Mouse (Mus musculus): ENCODE results near the gene Unk. TPM values are rescaled to one million over a fixed set of nuclear protein-coding genes. Genes with fewer than 3 reads are reported as not detected.
A peak's percentile ranks its signal among the peaks of the same experiment; 100 is the strongest.

Gene Unk
- total and polyA plus RNA-seq, 2 experiments from 2014 or later = 22.5 to 43.8 TPM

DNA sequence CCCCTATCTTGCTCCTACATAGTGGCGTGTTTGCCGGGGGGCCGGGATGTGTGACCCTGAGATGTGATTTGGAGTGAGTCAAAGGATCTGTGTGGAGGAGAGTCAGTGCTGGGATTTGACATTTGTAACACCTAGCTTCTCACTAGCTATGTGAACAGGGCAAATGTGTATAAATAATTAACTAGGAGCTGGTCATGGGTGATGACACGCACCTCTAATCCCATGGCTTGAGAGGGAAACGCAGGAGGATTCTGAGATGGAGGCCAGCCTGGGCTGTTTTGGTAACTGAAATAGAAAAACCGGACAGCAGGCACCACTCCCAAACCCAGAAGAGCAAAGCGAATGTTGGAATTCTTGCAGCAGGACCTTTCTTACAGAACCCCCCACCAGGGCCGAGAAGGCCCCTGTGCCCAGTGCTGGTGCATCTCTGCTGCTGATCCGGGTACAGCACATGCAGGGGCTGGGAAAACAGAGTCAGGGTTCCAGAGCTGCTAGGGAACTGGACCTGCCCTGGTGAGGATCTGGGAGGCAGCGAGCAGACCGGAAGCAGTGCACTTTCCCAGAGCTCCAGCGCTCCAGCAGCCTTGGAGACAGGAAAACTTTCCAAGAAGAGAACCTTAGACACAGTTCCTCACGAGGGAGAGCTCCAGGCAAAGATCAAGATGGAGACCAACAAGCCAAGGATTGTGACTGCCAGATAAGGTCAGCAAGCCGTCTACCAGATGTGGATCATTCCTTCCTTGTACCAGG, 68.8 kb downstream of the Unk start:
- no peak for ATAC-seq
- H3K27ac ChIP-seq (ENCODE audit: low read depth, low read length) = no peak overlapping the region
- no peak overlapping the region for H3K4me3 ChIP-seq (ENCODE audit: low read depth, low read length)
- WGBS = 80% methylated on average over 14 of the region's 14 CpGs
- H3K36me3 ChIP-seq (ENCODE audit: insufficient read depth) = no peaks in the 10 kb centered on the region
- no peak for DNase-seq
- no peak overlapping the region for H3K9ac ChIP-seq
- no peaks in the 10 kb centered on the region for H3K4me1 ChIP-seq (ENCODE audit: insufficient read depth)
- TF ChIP-seq CTCF (IDR thresholded peaks at IDR 0.05; ENCODE audit: low read depth) = no peak
- no peaks in the 10 kb centered on the region for H3K27me3 ChIP-seq (ENCODE audit: insufficient read depth, low read length)
- H3K9me3 ChIP-seq (ENCODE audit: low read length) = no peaks in the 10 kb centered on the region
- no peak overlapping the region for H3K4me2 ChIP-seq (ENCODE audit: low read depth)

GRCm38 (mm10) chr11:116099462-116099861, 69.3 kb downstream of the Unk start:
- no peak for DNase-seq
- H3K4me1 ChIP-seq (ENCODE audit: insufficient read depth) = no peaks in the 10 kb centered on the region
- no peak overlapping the region for H3K9ac ChIP-seq
- no peaks in the 10 kb centered on the region for H3K9me3 ChIP-seq (ENCODE audit: low read length)
- H3K27me3 ChIP-seq (ENCODE audit: insufficient read depth, low read length) = no peaks in the 10 kb centered on the region
- H3K36me3 ChIP-seq (ENCODE audit: insufficient read depth) = no peaks in the 10 kb centered on the region
- no peak overlapping the region for H3K4me2 ChIP-seq (ENCODE audit: low read depth)
- no peak overlapping the region for H3K27ac ChIP-seq (ENCODE audit: low read depth, low read length)
- H3K4me3 ChIP-seq (ENCODE audit: low read depth, low read length) = no peak overlapping the region
- TF ChIP-seq CTCF (IDR thresholded peaks at IDR 0.05; ENCODE audit: low read depth) = no peak
- ATAC-seq = no peak
- 88% methylated on average over 6 of the region's 6 CpGs for WGBS

- no peak overlapping the region for H3K4me2 ChIP-seq (ENCODE audit: low read depth)
- 83% methylated on average over 6 of the region's 6 CpGs for WGBS
- H3K4me3 ChIP-seq (ENCODE audit: low read depth, low read length) = no peak overlapping the region
- no peak overlapping the region for H3K27ac ChIP-seq (ENCODE audit: low read depth, low read length)
- DNase-seq (no peak), ATAC-seq (no peak)
- H3K9me3 ChIP-seq (ENCODE audit: low read length) = no peaks in the 10 kb centered on the region
- H3K27me3 ChIP-seq (ENCODE audit: insufficient read depth, low read length) = 0 out of 2 replicates have a peak, but pooled peaks cover under 1% of the 10 kb centered on the region
- no peaks in the 10 kb centered on the region for H3K4me1 ChIP-seq (ENCODE audit: insufficient read depth)
- H3K9ac ChIP-seq = no peak overlapping the region
- no peak for TF ChIP-seq CTCF (IDR thresholded peaks at IDR 0.05; ENCODE audit: low read depth)
- H3K36me3 ChIP-seq (ENCODE audit: insufficient read depth) = no peaks in the 10 kb centered on the region
Observed at GRCm38 (mm10) chr11:116100385-116100784, 70.3 kb downstream of the Unk start.

- Histone ChIP-seq H3K9ac (no peak overlapping the region), H3K27me3 (ENCODE audit: insufficient read depth, low read length) (0 out of 2 replicates have a peak, but pooled peaks cover 3% of the 10 kb centered on the region), H3K4me3 (ENCODE audit: low read depth, low read length) (no peak overlapping the region), H3K36me3 (ENCODE audit: insufficient read depth) (no peaks in the 10 kb centered on the region), H3K27ac (ENCODE audit: low read depth, low read length) (no peak overlapping the region), H3K9me3 (ENCODE audit: low read length) (no peaks in the 10 kb centered on the region), H3K4me2 (ENCODE audit: low read depth) (no peak overlapping the region), H3K4me1 (ENCODE audit: insufficient read depth) (no peaks in the 10 kb centered on the region)
- DNase-seq (no peak), ATAC-seq (no peak)
- WGBS = 85% methylated on average over 7 of the region's 7 CpGs
- TF ChIP-seq CTCF (IDR thresholded peaks at IDR 0.05; ENCODE audit: low read depth) = no peak
Observed at GRCm38 (mm10) chr11:116100839-116101238, 70.7 kb downstream of the Unk start.

DNA sequence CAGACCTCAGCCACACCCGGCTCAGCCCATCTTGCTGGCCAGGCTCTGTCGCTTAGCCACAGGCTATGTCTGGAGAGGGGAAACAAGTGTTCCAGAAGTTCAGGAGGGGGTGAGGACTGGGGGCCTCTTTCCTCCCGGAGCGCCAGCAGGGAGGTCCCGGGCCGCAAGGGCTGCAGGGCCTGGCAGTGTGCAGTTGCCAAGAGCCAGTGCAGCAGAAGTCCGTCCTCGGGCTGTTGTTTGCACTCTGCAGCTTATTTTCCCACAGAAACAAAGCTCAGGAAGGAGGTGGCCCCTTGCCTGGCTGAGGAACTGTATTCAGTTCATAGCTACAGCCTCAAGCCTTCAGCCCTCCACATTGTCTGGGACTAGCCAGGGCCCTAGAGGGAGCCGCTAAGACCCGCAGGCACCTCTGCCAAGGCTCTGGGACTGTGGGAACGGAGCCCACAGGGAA, 71.8 kb downstream of the Unk start:
- Histone ChIP-seq H3K4me2 (ENCODE audit: low read depth) (no peak overlapping the region), H3K27me3 (ENCODE audit: insufficient read depth, low read length) (peaks cover 12% of the 10 kb centered on the region; the same call in 1 of the 2 replicates), H3K9me3 (ENCODE audit: low read length) (no peaks in the 10 kb centered on the region), H3K36me3 (ENCODE audit: insufficient read depth) (no peaks in the 10 kb centered on the region), H3K4me3 (ENCODE audit: low read depth, low read length) (no peak overlapping the region), H3K9ac (no peak overlapping the region), H3K4me1 (ENCODE audit: insufficient read depth) (no peaks in the 10 kb centered on the region), H3K27ac (ENCODE audit: low read depth, low read length) (peak overlapping the region; percentile 69)
- 8% methylated on average over 11 of the region's 11 CpGs for WGBS
- DNase-seq (peak; percentile 46), ATAC-seq (peak; percentile 91)
- TF ChIP-seq CTCF (IDR thresholded peaks at IDR 0.05; ENCODE audit: low read depth) = no peak

GRCm38 (mm10) chr11:116102472-116102871, 72.3 kb downstream of the Unk start:
- no peaks in the 10 kb centered on the region for H3K36me3 ChIP-seq (ENCODE audit: insufficient read depth)
- whole genome bisulfite sequencing = 31% methylated on average over 3 of the region's 4 CpGs
- peak overlapping the region; percentile 69 for H3K27ac ChIP-seq (ENCODE audit: low read depth, low read length)
- DNase-seq (no peak), ATAC-seq (no peak)
- no peak overlapping the region for H3K4me3 ChIP-seq (ENCODE audit: low read depth, low read length)
- TF ChIP-seq CTCF (IDR thresholded peaks at IDR 0.05; ENCODE audit: low read depth) = no peak
- H3K9ac ChIP-seq = no peak overlapping the region
- H3K4me1 ChIP-seq (ENCODE audit: insufficient read depth) = no peaks in the 10 kb centered on the region
- H3K9me3 ChIP-seq (ENCODE audit: low read length) = no peaks in the 10 kb centered on the region
- peaks cover 17% of the 10 kb centered on the region; the same call in 1 of the 2 replicates for H3K27me3 ChIP-seq (ENCODE audit: insufficient read depth, low read length)
- H3K4me2 ChIP-seq (ENCODE audit: low read depth) = no peak overlapping the region

GRCm38 (mm10) chr11:116103572-116103971, 73.5 kb downstream of the Unk start:
- no peak for DNase-seq
- no peaks in the 10 kb centered on the region for H3K36me3 ChIP-seq (ENCODE audit: insufficient read depth)
- H3K9me3 ChIP-seq (ENCODE audit: low read length) = no peaks in the 10 kb centered on the region
- ATAC-seq = no peak
- no peak for TF ChIP-seq CTCF (IDR thresholded peaks at IDR 0.05; ENCODE audit: low read depth)
- H3K4me1 ChIP-seq (ENCODE audit: insufficient read depth) = no peaks in the 10 kb centered on the region
- H3K27ac ChIP-seq (ENCODE audit: low read depth, low read length) = no peak overlapping the region; the same call in 1 of the 2 replicates
- peaks cover 23% of the 10 kb centered on the region; the same call in 1 of the 2 replicates for H3K27me3 ChIP-seq (ENCODE audit: insufficient read depth, low read length)
- no peak overlapping the region for H3K4me2 ChIP-seq (ENCODE audit: low read depth)
- no peak overlapping the region for H3K4me3 ChIP-seq (ENCODE audit: low read depth, low read length)
- 71% methylated on average over 12 of the region's 12 CpGs for WGBS
- no peak overlapping the region for H3K9ac ChIP-seq
